Mouse (Mus musculus) R1 (cell line): ENCODE measurements around the gene Tbc1d16.

Experiments used
- DNase-seq: peaks from one replicate; pipeline ENCODE4 v3.0.0-alpha.2; 2018; ENCODE audit warnings: low read depth, low spot score

Tbc1d16 gene

GRCm38 (mm10) chr11:119208870-119209370 lies 19.4 kb downstream of the Tbc1d16 start:
- no peak for DNase-seq

DNA sequence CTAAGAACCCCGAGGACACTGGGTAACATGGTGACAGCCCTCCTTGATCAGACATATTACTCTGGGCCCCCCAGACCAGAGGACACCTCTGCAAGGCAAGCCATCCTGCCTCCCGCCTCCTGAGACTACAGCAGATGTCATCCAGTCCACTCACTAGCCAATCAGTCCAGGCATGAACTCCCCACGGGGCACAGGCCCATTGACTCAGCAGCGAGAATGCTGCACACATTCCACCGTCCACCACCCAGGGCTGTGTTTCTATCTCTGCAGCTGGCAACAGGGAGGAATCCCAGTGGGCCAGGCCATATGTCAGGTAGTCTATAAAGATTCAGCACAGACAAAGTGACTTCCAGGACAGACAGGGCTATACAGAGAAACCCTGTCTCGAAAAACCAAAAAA lies 20.3 kb downstream of the Tbc1d16 start:
- DNase-seq = no peak

GRCm38 (mm10) chr11:119206562-119206961 lies 21.7 kb downstream of the Tbc1d16 start:
- DNase-seq = peak; percentile 75

- DNase-seq = peak; percentile 58
These were observed 22.6 kb downstream of the Tbc1d16 start for GRCm38 (mm10) chr11:119205738-119206137.

DNA sequence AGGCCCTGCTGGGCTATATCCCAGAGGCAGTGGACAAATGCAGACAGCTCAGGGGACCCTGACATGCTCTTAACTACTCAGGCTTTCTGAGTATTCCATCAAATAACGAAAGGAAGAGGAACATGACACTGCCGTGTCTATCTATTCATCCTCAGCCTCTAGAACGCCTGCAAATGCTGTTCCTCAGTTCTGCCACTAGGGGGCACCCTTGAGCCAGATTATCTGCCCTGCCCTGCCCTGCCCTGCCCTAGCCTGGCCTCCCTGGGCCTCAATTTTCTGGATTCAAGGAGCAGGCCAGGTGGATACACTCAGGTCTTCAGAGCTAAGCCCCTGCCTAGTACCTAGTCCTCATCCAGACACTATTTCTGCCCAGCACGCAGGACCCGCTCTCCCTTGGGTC lies 24.9 kb downstream of the Tbc1d16 start:
- peak; percentile 36 for DNase-seq

DNA sequence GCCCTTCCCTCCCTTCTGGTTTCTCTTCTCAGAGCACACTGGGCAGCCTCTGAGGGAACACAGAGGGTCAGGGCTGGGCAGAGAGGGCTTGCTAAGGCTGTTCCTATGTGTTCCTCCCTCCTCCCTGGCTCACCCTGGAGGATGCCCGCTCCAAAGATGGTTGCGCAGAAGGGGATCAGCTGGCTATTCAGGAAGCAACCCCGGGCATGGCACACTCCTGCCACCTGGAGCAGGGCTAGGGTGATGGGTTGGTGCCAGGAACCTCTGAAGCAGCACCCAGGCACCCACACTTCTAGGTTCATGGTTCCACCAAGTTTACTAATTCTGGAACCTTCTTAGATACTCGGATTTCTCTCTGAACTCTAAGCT lies 29.1 kb downstream of the Tbc1d16 start:
- DNase-seq = no peak

DNA sequence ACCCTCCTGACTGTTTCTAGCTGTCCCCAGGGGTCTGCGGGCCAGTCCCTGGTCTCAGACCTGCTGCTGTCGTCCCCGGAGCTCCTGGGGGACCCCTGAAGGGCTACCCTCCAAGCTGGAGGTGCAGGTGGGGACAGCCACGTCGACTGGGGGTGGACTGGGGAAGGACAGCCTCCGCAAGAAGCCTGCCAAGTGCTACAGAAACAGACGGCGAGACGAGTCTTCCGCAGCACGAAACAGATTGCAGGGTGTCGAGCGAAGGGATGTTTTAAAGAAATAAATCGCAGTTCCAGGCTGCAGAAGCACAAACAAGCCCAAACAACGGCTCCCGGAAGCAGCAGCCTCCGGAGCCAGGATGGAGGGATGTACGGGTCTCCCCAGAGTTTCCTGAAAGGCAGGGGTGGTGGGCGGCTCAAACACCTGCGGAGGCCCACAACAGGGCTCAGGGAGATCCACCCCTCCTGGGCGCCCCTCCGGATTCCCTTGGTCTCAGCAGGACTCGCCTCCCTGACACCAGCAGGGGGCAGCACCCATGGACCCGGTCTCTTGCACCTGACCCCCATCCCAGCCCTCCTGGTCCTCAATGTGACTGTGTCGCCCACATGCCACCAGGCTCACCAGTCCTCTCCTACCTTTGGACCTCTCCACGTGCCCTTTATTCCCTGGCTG lies 29.6 kb downstream of the Tbc1d16 start:
- peak; percentile 29 for DNase-seq

- no peak for DNase-seq
These were observed 30.4 kb downstream of the Tbc1d16 start for GRCm38 (mm10) chr11:119197618-119198563.

- no peak for DNase-seq
These were observed 35.7 kb downstream of the Tbc1d16 start for GRCm38 (mm10) chr11:119192605-119193004.

DNA sequence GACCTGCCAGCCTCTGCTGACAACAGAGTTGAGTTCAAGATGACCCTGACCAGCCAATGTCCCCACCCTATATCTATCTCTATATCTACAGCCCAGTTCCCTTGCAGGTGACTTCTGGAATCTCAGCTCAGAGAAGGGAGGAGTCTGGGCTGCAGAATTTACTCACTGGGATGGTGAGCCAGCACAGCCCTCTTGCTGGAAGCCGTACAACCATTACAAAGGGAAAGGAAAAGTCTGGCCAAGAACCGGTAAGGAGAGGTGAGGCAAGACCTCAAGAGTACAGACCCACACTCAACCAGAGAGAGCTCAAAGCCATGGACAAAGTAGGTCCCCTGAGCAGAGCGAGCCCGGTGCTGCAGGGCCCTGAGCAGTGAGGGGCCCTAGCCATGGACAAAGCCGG lies 36.1 kb downstream of the Tbc1d16 start:
- no peak for DNase-seq

DNA sequence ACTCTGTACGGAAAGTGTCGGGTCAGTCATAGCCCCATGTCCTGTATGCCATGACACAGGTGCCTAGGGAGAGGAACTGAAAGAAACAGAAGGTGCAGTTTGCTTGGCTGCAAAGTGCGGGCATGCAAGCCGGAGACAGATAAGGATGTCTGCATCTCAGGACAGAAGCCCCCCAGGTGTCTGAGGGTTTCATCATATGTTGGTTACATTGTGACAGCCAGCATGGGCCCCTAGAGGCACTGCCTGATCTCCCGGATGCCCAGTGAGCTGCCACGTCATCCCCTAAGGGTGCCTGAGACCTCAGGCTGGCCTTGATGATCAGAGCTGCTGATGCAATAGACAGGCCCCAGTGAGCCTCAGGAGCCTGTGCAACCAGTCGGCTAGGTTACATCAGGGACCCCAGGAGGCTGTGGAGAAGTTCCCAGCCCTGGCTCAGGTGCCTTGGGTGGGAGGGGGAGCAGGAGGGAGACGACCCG lies 36.7 kb downstream of the Tbc1d16 start:
- DNase-seq = no peak

DNA sequence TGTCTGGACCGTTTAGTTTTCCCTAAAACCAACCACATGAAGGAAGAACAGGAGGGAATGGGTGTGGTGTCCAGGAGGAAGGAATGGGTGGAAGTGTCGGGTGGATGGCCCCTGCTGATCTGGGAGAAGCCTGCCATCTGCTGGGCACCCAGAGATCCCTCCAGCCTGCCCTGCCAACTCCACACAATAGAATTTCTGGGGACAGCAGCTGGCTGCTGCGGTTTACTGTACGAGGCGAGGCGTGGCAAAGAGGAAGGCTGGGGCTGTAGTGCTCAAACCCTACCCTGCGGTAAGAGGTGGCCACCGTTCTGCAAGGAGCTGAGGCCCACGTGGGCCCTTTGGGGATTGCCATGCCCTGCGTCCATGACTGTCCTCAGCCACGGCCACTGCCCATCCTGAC lies 37.8 kb downstream of the Tbc1d16 start:
- DNase-seq = peak; percentile 38

GRCm38 (mm10) chr11:119189319-119189718 lies 39.0 kb downstream of the Tbc1d16 start:
- DNase-seq = no peak

DNA sequence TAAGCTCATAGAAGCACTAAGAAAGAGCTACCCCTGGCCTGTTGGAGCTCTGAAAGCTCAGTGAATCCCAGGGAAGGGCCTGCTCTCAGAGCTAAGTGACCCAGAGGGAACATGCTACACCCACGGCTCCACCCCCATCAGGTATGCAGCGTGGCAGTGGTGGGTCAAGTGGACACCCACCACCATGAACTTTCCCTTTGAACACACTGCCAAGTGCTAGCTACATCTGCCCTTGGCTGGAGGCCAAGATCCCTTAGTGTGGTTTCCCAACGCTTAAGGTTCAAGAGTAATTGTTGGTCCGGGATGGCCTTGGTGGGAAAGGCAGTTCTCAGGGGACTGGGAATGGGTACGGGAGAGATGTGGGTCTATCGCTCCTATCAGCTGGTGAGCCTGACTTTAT lies 39.9 kb downstream of the Tbc1d16 start:
- DNase-seq = no peak

DNA sequence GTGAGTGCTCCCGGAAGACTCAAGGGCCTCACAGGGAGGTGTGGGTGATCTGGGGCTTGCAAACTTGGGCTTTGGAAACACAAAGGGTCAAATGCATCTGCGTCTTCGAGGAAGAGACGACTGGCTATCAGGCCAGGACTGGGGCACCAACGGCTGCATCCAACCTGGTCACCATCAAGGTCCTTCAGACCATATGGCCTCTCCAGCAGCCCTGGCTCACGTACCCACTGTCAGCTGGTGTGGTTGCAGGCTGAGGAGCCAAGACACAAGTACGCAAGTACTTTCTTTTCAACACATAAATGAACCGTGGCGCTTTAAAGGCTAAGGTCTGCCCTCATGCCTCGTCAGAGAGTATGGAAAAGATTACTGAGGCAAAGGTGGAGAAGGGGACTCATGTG lies 40.5 kb downstream of the Tbc1d16 start:
- DNase-seq = no peak

- DNase-seq = peak; percentile 63
These were observed 41.1 kb downstream of the Tbc1d16 start for GRCm38 (mm10) chr11:119186989-119187799.

DNA sequence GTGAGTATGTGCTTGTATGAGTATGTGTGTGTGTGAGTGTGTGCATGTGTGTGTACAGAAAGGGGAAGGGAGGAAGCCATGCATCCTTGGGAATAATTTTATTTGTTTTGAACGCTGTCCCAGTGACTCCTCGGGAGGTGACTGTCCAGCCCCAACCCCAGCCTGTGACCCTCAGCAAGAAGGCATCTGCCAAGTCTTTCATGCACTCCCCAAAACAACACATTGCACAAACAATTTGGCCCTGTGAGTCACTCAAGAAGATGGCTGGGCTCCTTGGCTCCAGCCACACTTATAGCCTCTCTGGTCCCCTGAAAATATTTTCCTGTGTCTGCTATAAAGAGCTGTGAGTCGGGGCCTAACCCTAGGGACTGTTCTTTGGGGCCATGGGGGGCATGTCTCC lies 41.9 kb downstream of the Tbc1d16 start:
- DNase-seq = no peak

- peak; percentile 86 for DNase-seq
These were observed 44.5 kb downstream of the Tbc1d16 start for GRCm38 (mm10) chr11:119183684-119184310.

DNA sequence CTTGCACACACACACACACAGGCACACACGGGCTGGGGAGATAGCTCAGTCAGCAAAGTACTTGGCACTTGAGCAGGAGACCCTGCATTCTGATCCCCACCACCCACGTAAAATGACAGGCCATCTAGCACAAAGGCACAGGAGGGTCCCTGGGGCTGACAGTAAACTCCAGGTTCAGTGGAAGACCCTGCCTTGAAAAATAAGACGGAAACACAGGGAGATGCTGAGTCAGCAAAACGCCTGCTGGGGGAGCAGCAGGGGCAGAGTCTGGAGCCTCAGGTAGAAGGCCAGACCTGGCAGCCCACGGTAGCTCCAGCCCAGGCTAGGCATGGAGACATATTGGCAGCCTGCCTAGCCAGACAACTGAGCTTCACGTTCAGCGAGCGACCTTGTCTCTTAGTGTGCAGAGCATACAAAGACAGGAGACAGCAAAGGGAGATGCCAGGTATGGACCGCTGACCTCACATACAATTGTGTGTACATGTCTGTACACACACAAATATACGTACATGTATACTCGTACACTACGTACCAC lies 46.4 kb downstream of the Tbc1d16 start:
- no peak for DNase-seq

- DNase-seq = no peak
These were observed 47.3 kb downstream of the Tbc1d16 start for GRCm38 (mm10) chr11:119180824-119181582.
